Mouse (Mus musculus) c-Kit-positive CD71-positive TER-119-positive erythroid progenitor cells, embryonic 14.5 days (primary cell): ENCODE results near the gene Pla2g7.

Source experiments
- DNase-seq: peaks from one replicate; pipeline ENCODE4 v3.0.0-alpha.2; 2013; ENCODE audit warnings: low spot score

Pla2g7 gene

GRCm38 (mm10) chr17:43581012-43581467, 13.1 kb downstream of the Pla2g7 start:
- DNase-seq: no peak

DNA sequence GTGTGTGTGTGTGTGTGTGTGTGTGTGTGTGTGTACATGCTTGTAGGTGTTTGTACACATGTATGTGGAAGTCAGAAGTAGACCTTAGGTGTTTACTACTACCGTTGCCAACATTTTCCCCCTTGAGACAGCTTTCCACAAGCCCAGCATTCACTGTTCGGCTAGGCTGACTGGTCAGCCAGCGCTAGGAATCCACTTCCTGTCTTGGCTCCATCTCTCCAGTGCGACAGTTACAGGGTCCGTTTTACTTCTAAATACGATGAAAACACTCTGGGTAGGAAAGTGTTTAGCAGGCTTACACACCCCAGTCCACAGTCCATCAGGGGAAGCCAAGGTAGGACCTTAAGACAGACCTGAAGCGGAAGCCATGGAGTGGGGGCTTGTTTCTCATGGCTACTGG, 16.9 kb downstream of the Pla2g7 start:
- DNase-seq: no peak

- no peak for DNase-seq
These were observed 19.4 kb downstream of the Pla2g7 start for GRCm38 (mm10) chr17:43587278-43587677.

DNA sequence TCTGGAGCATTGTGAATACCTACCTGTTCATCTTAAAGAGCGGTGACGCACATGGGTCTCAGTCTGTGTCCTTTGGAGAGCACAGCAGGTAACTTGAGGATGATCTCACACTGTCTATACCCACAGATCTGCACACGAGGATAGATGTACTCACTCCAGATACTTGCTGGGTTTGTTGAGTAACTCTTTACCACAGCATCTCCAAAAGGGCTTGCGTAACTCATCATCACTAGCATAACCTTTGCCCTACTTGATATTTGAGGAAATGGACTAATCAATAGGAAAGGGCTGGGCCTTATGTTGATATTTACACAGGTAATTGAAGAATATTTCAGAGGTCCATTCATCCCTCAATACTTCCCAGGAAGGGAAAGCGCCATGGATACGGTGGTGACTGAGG, 21.9 kb downstream of the Pla2g7 start:
- DNase-seq: no peak

GRCm38 (mm10) chr17:43590531-43590930, 22.6 kb downstream of the Pla2g7 start:
- no peak for DNase-seq

DNA sequence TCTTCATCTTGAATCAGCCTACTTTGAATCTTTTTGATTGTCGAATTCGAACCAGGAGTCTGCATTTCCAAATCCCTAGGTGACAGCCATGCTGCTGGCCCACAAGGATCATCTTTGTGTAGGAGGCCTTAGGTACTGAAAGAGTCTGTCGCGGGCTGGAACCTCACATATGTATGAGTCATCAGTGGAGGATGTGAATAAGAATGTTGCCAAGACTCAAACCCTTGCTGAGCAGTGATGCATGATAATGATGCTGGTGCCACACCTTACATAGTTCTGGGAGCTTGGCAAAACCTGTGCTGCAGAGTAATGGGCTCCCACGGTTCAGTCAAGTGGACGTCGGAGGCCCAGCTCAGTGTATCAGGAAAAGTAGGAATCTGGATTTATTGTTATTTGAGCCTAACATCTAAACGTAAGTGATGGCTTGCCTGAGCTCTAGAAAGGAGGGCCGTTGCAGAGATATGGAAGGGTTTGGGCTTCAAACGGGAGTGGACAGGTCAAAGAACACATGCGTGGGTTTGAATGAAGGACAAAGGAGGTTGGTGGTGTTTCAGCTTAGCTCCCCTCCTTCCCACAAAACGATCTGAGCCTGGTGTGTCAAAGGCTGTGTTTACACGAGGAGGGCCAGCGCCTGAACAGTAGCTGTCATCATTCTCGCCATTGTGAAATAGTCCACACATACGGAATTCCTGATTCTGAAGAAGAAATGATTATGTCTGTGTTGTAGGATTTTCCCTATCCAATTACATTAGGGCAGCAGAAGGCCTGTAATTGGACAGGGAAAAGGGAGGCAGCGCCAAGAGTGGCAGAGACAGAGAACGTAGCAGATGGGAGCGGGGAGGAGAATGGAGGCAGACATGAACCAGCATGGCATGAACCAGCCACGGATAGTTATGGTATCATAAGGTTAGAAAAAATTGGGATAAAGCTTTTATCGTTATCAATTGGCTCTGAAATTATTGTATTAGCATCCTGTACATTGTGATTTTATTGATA, 24.7 kb downstream of the Pla2g7 start:
- no peak for DNase-seq

- DNase-seq: no peak
These were observed 29.8 kb downstream of the Pla2g7 start for GRCm38 (mm10) chr17:43597742-43598141.

DNA sequence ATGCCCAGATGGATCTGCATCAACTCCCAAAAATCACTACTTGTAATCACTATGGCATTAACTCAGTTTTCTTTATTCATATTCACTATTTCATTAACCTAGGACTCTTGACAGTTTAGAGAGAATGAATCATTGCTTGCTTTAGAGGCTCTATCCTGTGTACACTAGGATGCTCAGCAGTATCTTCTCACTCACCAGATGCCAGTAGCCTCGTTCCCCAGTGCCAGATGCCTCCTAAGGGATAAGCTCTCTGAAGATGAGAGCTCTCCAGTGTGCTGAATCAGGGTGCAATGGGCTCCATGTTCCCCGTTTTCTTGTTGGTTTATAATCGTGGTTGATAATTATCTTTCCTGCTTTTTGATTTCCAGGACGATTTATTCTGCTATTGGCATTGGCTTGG, 30.8 kb downstream of the Pla2g7 start:
- no peak for DNase-seq

DNA sequence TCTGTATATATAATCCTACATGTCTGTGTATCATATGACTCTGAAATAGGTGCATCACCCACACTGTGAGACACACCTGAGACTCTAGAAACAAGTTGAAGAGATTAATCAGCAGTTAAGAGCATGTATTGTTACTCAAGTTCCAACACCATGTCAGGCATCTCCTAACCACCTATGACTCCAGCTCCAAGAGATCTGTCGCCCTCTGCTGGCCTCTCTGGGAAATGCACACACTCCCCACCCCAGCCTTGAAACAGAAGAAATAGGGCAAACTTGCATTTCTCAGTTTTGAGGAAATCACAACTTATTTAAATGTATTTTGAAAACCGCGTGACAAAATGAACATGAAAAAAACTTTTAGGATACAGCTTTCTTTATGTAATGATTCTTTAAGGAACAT, 38.8 kb downstream of the Pla2g7 start:
- peak; percentile 44 for DNase-seq

GRCm38 (mm10) chr17:43611586-43611985, 43.7 kb downstream of the Pla2g7 start:
- peak; percentile 28 for DNase-seq

GRCm38 (mm10) chr17:43612221-43612620, 44.3 kb downstream of the Pla2g7 start:
- DNase-seq: no peak

DNA sequence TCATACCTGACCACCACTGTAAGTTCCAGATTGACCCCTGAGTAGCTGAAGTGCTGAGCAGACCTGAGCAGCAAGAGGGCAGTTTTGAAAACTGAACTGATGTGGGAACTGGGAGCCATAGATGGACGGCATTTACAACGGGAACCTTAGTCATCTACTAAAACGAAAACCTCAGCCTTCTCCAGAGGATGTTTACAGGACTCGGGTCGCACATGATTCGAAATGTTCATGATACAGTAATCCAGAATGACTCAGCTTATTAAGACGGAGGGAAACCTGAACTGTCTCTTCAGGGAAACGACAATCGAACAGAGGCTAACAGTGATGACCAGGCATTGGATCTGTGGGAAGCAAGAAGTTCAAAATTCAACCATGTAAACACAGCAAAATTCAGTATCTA, 51.3 kb downstream of the Pla2g7 start:
- DNase-seq: no peak

DNA sequence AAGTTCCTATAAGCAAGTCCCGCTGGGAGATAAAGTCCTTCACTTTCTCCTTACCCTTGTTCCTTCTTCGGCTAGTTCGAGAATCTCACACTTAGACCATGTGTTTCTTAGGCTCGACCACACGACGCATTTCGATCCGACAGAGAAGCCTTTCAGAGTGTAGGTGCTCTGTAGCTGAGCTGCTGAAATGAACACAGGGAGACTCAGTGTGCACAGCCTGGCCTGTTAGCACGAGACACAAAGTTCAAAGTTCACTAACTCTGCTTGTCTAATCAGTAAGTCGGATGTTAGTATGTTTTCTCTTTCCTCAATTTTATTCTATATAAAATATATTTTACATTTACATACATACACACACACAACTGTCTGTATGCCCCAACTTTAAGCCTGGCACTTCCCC, 54.2 kb downstream of the Pla2g7 start:
- DNase-seq: no peak

DNA sequence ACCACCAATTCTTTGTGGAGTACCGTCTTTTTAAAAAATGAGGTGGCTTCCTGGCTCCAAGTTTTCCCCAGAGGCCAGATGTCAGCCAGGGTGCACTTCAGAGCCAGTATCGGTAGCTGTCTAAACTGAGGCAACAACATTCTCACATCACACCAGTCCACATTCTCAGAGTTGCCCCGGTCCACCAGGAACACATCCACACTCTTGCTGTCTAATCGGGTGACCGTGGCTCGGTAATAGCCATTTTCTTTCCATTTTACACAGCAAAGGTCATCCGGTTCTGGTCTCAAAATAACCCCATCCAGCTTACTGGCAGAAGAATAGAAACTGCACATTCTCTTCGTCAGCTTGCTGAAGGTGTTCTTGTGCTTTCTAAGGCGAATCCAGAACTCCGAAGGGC, 60.3 kb downstream of the Pla2g7 start:
- no peak for DNase-seq

GRCm38 (mm10) chr17:43629026-43629495, 61.2 kb downstream of the Pla2g7 start:
- no peak for DNase-seq

DNA sequence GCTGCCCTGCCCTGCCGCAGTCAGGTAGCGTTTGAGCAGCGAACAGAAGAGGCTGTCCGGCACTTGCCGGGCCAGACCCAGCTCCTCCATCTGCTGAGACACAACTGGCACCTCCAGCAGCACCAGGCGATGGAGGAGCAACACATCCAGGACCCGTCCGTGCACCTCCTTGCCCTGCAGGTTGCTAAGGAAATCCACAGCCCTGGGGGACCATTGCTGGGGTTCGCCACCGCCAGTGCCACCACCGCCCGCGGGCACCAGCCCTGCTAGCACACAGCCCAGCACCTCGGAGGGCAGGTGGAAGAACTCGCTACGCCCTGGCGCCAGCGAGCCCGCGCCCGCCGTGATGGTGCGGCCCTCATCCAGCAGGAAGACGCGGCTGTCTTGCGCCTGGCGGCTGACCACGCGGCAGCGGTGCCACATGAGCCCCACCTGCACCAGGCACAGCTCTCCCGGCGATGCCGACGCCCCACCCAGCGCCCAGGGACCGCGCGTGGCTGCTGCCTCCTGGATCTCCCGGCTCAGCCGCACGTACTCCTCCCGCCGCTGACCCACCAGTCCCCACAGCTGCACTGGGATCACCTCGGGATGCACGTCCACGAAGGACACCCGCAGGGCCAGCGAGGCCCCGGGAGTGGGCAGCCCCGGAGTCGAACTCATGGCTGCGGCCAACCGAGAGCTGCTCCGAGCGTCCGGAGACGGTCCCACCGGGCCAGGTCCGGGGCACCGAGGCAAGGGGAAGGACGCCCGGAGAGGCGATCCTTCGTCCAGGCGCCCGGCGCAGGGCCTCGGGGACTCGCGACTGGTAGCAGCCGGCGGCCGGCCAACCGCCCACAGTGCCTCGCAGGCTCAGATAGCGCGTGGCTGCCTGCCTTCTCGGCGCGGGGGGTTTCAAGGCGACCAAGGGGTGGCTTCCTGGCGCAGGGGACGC, 61.9 kb downstream of the Pla2g7 start, which contains the start of gene Tdrd6:
TSS of gene Tdrd6 (minus strand) at position 804 of the 931 bp plus-strand sequence.
- DNase-seq: no peak

DNA sequence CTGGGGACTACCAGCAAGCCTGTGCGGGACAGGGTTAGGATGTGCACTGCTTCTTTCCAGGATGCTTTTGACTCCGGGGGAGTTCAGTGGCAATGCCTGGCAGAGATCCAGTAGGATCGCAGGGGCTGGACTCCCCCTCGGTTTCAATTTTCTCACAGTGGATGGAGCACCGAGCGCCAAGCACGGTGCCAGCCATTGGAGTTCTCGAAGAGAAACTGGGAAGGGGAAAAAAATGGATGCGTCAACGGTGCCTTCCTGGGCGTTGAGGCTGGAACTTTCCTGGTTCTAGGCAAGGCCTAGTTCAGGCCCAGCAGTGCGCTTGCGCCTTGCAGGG, 62.5 kb downstream of the Pla2g7 start:
- DNase-seq: no peak

GRCm38 (mm10) chr17:43637146-43637545, 69.2 kb downstream of the Pla2g7 start:
- DNase-seq: no peak

DNA sequence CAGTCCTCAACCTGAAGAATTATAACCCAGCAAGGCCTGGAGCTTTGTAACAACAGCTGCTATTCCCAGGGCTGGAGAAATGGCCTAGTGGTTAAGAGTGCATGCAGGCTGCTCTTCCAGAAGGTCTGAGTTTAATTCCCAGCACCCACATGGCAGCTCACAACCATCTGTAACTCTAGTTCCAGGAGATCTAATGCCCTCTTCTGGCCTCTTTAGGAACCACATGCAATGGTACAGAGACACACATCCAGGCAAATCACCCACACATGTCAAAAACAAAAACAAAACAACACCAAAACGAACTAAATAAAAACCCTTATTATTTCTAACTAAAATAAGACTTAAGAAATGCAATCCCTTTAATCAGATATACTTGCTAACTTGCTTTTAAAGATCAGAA, 72.9 kb downstream of the Pla2g7 start:
- DNase-seq: no peak

GRCm38 (mm10) chr17:43643191-43643590, 75.3 kb downstream of the Pla2g7 start:
- no peak for DNase-seq

DNA sequence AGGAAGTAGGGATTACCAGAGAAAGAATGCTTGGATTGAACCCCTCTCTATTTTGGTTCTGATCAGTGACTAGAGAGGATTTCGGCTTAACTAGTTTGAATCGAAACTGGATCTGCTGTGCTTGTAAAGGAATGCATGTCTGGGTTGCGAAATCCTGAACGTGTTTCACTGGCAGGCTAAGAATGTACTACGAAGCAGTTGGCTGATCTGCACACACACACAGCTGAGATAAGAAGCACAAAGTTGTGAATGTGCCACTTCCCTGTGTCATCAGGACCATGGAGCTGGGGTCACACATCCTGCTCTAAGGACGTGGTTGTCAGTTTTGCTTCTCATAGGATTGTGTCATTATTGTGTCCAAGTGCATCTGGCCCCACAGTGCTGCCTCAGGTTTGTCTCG, 76.5 kb downstream of the Pla2g7 start:
- no peak for DNase-seq

- DNase-seq: no peak
These were observed 77.2 kb downstream of the Pla2g7 start for GRCm38 (mm10) chr17:43645136-43645535.

GRCm38 (mm10) chr17:43646925-43647324, 79.0 kb downstream of the Pla2g7 start:
- DNase-seq: no peak
